Mouse (Mus musculus) layer of hippocampus, adult 9-10 months (tissue): ENCODE measurements at regions not wholly inside any gene's neighbourhood (a gene's known extent, or its start where the extent isn't known, plus 50 kb on each side); places are given as distances from the start of the nearest gene placed in this dataset.
A peak's percentile ranks its signal among the peaks of the same experiment; 100 is the strongest.

Experiments
- DNase-seq: peaks from one replicate; pipeline ENCODE4 v3.0.0; 2022; ENCODE audit warnings: low spot score

- DNase-seq: no peak
These were observed 159.2 kb upstream of the Zfp706 start for GRCm38 (mm10) chr15:37166744-37167143.

- DNase-seq: no peak
These were observed 158.4 kb upstream of the Zfp706 start for GRCm38 (mm10) chr15:37165887-37166507.

GRCm38 (mm10) chr15:37165216-37165615, 157.6 kb upstream of the Zfp706 start:
- no peak for DNase-seq

- DNase-seq: no peak
These were observed 156.9 kb upstream of the Zfp706 start for GRCm38 (mm10) chr15:37164191-37165135.

- DNase-seq: no peak
These were observed 152.4 kb upstream of the Zfp706 start for GRCm38 (mm10) chr15:37159956-37160355.

- no peak for DNase-seq
These were observed 151.8 kb upstream of the Zfp706 start for GRCm38 (mm10) chr15:37159349-37159748.

- no peak for DNase-seq
These were observed 149.8 kb upstream of the Zfp706 start for GRCm38 (mm10) chr15:37157386-37157785.

- DNase-seq: no peak
These were observed 147.4 kb upstream of the Zfp706 start for GRCm38 (mm10) chr15:37154934-37155333.

DNA sequence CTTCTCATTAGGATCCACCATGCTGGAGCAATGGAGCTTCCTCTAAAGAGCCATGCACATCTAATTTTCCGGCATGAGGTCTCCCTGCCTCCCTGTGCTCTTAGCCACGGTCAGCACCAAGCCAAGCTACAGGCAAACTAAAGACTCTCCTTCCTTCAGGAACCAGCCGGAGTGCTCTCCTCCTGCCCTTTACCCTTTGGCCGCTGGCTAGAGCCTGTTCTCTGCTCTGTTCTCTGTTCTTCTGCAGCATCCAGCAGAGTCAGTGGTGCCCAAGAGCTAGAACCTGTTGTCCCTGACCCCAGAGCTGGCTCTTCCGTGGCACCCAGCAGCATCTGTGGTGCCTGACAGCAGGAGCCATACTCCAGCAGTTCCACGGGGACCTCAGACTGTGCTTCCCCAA, 145.6 kb upstream of the Zfp706 start:
- DNase-seq: no peak

DNA sequence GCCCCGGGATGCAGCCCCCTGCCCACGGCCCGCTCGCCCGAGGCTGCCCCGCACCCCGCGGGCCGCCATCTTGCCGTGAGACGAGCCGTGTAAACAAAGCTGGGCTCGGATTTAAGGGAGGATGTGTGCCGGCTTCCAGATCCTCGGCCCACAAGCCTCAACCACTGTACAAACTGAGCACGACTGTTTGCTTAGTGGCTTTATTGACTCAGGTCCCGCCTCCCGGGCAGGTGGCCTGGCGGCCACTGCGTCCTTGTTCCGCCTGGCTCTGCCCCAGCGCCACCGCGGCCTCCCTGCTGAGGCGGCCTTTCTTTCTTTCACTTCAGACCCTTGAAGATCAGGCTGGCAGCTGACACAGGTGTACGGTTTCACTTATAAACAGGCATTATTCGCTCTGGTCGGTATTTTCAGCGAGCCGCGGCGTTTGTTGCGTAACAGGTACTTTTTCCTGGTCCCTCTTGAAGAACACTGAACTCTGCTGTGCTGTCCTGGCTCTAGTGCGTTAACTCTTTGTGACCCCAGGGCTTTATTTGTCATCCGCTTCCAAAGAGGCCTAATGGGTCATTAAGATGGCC, 128.1 kb upstream of the Zfp706 start:
- no peak for DNase-seq

GRCm38 (mm10) chr15:37134913-37135589, 127.5 kb upstream of the Zfp706 start:
- no peak for DNase-seq

GRCm38 (mm10) chr15:37134386-37134785, 126.8 kb upstream of the Zfp706 start:
- no peak for DNase-seq

- DNase-seq: no peak
These were observed 126.3 kb upstream of the Zfp706 start for GRCm38 (mm10) chr15:37133916-37134315.

- DNase-seq: no peak
These were observed 120.1 kb upstream of the Zfp706 start for GRCm38 (mm10) chr15:37127681-37128080.

GRCm38 (mm10) chr15:37127170-37127569, 119.6 kb upstream of the Zfp706 start:
- DNase-seq: no peak

DNA sequence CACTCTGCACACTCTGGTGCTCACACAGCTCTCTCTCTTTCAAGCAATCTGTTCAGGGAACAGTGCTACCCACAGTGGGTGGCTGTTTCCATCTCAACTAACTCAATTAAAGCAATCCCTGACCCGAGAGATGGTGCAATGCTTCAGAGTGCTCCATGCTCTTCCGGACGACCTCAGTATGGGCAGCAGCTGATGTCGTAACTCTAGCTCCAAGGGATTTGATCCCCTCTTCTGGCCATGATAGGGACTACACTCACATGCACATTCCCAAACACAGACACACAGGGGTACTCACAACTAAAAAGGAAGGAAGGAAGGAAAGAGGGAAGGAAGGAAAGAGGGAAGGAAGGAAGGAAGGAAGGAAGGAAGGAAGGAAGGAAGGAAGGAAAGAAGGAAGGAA, 118.2 kb upstream of the Zfp706 start:
- DNase-seq: no peak

GRCm38 (mm10) chr15:37124951-37125350, 117.4 kb upstream of the Zfp706 start:
- no peak for DNase-seq

DNA sequence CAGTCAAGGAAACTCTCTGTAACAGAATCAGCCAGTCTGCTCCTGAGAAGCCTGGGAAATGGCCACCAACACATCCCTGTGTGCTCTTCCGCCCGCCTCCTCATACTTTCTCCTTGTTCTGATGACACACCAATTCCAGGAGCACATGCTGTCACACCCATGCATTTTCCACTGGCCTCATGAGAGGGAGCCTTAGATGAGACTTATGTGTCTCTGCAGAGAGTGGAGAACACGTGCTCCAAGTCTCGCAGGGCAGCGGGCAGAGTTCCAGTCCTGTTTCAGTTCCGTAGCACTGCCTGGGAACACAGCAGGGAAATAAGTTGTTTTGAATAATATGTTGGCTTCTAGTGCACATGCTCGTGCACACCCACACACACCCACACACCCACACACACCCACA, 116.7 kb upstream of the Zfp706 start:
- DNase-seq: no peak

DNA sequence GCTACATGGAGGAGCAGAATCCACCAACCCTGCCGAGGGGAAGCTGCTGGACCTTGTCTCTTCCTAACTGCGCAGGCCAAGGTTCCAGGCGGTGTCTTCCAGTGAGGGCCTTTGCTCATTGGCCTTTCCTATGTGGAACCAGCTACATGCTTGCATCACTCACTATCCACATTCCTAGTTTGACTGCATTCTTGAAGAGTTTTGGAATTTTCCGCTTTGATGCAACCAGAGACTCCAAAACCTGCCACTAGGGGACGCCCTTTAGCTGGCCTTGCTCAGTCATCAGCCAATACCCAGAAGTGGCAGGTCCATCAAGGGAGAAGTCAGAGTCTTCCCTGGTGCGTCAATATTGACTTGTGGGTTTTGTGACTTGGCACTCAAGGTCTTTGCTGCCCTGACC, 112.8 kb upstream of the Zfp706 start:
- DNase-seq: peak; percentile 79

GRCm38 (mm10) chr15:37114119-37114518, 106.5 kb upstream of the Zfp706 start:
- DNase-seq: no peak

DNA sequence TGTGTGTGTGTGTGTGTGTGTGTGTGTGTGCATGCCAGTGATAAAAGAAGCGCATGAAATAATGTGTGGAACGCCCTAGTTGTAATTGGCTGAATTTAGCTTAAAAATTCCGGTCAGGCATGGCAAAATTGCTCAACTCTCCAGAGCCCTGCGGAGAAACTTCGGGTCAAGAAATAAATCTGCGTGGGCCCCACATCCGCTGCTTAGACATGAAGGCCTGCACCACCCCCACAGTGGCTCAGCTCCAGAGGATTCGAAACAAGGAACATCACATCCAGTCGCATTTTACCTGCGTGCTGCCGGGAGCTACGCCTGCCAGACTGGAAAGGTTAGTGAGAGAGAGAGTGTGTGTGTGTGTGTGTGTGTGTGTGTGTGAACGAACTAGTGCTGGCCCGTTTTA, 102.9 kb upstream of the Zfp706 start:
- no peak for DNase-seq

GRCm38 (mm10) chr15:37102035-37102555, 94.5 kb upstream of the Zfp706 start:
- no peak for DNase-seq
